In the genomic region with DNA sequence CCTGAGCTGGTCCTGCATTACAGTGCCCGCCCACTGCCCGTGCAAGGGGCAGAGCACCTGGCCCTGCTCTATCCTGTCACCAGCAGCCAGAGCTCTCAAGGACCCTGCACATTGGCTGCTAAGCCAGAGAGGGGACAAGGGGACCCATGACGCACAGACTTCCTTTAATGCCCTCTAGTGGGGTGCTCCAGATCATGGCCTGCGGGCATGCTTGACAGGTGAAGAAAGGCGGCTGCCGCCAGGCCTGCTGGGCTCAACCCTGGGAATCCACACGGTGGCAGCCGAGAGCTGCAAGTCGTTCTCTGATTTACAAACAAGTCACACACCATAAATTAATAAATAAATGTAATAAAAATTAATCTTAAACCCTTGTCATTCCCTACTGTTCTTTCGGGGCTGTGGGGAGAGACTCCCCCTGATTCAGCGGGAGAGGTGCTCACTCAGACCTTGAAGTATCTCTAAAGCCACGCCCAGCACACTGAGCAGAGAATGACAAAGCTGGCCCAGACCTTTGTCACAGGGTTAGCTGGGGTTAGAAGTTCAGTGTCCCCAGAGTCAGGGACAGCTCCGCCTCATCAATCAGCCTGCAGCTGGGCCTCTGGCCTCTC, we compare ENCODE assay signal across 1 mouse cellular context.
TF ChIP-seq lines count a peak whose summit lies in the region.

No protein-coding gene starts in this region.

TF ChIP-seq in CH12.LX, 34 proteins besides CTCF, POLR2A, EP300 and RAD21:
- TF ChIP-seq USF1 (IDR thresholded peaks at IDR 0.05; ENCODE audit: low read depth, low read length) (no peak), IRF4 (IDR thresholded peaks at IDR 0.05; ENCODE audit: low read depth, low read length) (peak; percentile 8; the same call in 1 of the 2 replicates), KAT2A (IDR thresholded peaks at IDR 0.05; ENCODE audit: insufficient replicate concordance, low read length) (no peak), SMC3 (IDR thresholded peaks at IDR 0.05; ENCODE audit: low read depth, low read length) (peak; percentile 75), MAX (IDR thresholded peaks at IDR 0.05; ENCODE audit: low read length) (0 out of 2 replicates have a peak, but pooled peaks have one; percentile 16), ELF1 (IDR thresholded peaks at IDR 0.05; ENCODE audit: low read depth, low read length) (peak; percentile 8; the same call in 1 of the 2 replicates), RCOR1 (conservative IDR thresholded peaks at IDR 0.05; ENCODE audit: low read depth, low read length) (no peak), HCFC1 (IDR thresholded peaks at IDR 0.05; ENCODE audit: low read depth, low read length) (0 out of 2 replicates have a peak, but pooled peaks have one; percentile 15), TCF12 (IDR thresholded peaks at IDR 0.05; ENCODE audit: low read depth, low read length) (peak; percentile 19; the same call in 1 of the 2 replicates)
